In the genomic region with DNA sequence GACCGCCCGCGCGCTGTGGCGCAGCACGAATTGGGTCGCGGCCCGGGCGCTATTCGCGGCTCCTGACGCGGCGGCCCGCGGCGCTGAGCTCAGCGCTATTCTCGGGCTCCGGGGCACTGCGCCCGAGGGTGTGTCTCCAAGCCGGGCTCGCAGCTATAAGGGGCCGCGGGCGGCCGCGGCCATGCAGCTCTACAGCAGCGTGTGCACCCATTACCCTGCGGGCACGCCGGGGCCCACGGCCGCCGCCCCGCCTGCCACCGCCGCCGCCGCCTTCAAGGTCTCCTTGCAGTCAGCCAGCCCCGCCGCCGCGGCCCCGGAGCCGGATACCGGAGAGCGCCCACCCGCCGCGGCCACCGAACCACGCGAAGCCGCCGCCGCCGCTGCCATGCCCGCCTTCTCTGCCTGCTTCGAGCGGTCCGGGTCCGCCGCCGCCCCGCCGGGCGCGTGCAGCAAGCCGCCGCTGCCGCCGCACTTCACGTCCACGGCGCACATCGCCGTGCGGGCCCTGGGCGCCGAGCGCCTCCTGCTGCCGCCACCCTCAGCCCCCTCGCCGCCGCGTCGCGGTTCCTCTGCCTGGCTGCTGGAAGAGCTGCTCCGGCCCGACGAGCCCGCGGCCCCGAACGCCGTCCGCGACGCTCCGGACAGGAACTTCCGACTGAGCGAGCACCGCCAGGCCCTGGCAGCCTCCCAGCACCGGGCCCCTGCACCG, we compare ENCODE assay signal across 8 mouse cellular contexts. TPM values are rescaled to one million over a fixed set of nuclear protein-coding genes. Genes with fewer than 3 reads are reported as not detected.
DNase-seq lines count a peak whose midpoint lies in the region; ATAC-seq and TF ChIP-seq lines count a peak whose summit lies in the region.

No protein-coding gene starts in this region.

- TF ChIP-seq CTCF in hindbrain, postnatal 0 days (IDR thresholded peaks at IDR 0.05; ENCODE audit: low read depth): no peak

- under 1% methylated on average over 101 of the region's 108 CpGs for WGBS in hindbrain, postnatal 0 days

- H3K27ac ChIP-seq in hindbrain, postnatal 0 days: peak overlapping the region; percentile 85

- 0 out of 2 replicates have a peak, but pooled peaks cover 4% of the 10 kb centered on the region for H3K4me1 ChIP-seq in hindbrain, postnatal 0 days (ENCODE audit: insufficient read depth, low read length)
- H3K4me1 ChIP-seq in megakaryocyte, embryonic 14.5 days: peaks cover 22% of the 10 kb centered on the region

- peak overlapping the region; percentile 62 for H3K9ac ChIP-seq in hindbrain, postnatal 0 days (replicated peaks; ENCODE audit: low read length)

- intact Hi-C loops in left cerebral cortex, postnatal 14 days (cut with DNase I): loop anchor here (2.0 to 10.0 kb wide), 4 partner anchors 106 to 243 kb away; partner anchors contain the start of genes 4921504E06Rik and Ptf1a

- no peaks in the 10 kb centered on the region for H3K9me3 ChIP-seq in hindbrain, postnatal 0 days (ENCODE audit: low read length)
- H3K9me3 ChIP-seq in megakaryocyte, embryonic 14.5 days: peaks cover 10% of the 10 kb centered on the region

- peak overlapping the region; percentile 80 for H3K4me3 ChIP-seq in hindbrain, postnatal 0 days (ENCODE audit: low read length)
- H3K4me3 ChIP-seq in megakaryocyte, embryonic 14.5 days (replicated peaks): peak overlapping the region; percentile 97

- no peaks in the 10 kb centered on the region for H3K36me3 ChIP-seq in hindbrain, postnatal 0 days (ENCODE audit: insufficient read depth, low read length)
- no peaks in the 10 kb centered on the region for H3K36me3 ChIP-seq in megakaryocyte, embryonic 14.5 days (replicated peaks; ENCODE audit: low read length)

- ATAC-seq in hindbrain, postnatal 0 days: peak; percentile 86

- peak overlapping the region; percentile 67 for H3K4me2 ChIP-seq in hindbrain, postnatal 0 days (ENCODE audit: low read depth, low read length)

- peak; percentile 81 for DNase-seq in Muller cell, postnatal 12 days (ENCODE audit: inconsistent ontology term)
- DNase-seq in c-Kit-positive CD71-positive TER-119-positive erythroid progenitor cells, embryonic 14.5 days (ENCODE audit: low spot score): peak; percentile 13
- DNase-seq in frontal cortex, postnatal 36 days (ENCODE audit: low spot score in 2 of 2): peak; percentile 50 to 63
- peak; percentile 65 for DNase-seq in hindbrain, postnatal 0 days (ENCODE audit: low spot score)
- peak; percentile 57 to 59 for DNase-seq in left cerebral cortex, postnatal 14 days (ENCODE audit: low spot score in 2 of 2)
- DNase-seq in right cerebral cortex, postnatal 10 days (ENCODE audit: low spot score in 2 of 2): peak; percentile 69 to 73
- DNase-seq in urinary bladder, postnatal 14 days (ENCODE audit: low spot score): peak; percentile 54

- H3K27me3 ChIP-seq in hindbrain, postnatal 0 days (ENCODE audit: insufficient read depth, low read length): no peaks in the 10 kb centered on the region
- peaks cover 29% of the 10 kb centered on the region for H3K27me3 ChIP-seq in megakaryocyte, embryonic 14.5 days (replicated peaks)

RNA-seq across cellular contexts. Expression of gene Otud1, which starts 0.5 kb away (rescaled TPM):
- 7.9 and 12.9 TPM in 2 replicates for total RNA-seq in hindbrain, postnatal 0 days (2014; rRNA removed)
- 3.0 and 3.3 TPM in 2 replicates for polyA plus RNA-seq in hindbrain, postnatal 0 days (2015; fragmentation: Nextera tagmentation; extraction: Ambion mirVana)
- 10 to 100 TPM; 19.5 to 21.9 TPM for total RNA-seq in left cerebral cortex, postnatal 14 days (2021)
- 0.66 TPM in 1 of 2 replicates, not detected in the other for polyA plus RNA-seq in megakaryocyte, embryonic 14.5 days (2012; ENCODE audit: insufficient read depth, low replicate concordance)

Comparison
In these comparisons a context has a peak if more than half of its experiments do, and no peak if none do; other contexts are left out.
1. Peak in every context shown above with its lines: DNase-seq, ATAC-seq, H3K4me3 ChIP-seq and H3K27ac ChIP-seq.
2. DNase-seq: peak in every context shown above with its lines; median percentile 81 in Muller cell, postnatal 12 days; 71 in right cerebral cortex, postnatal 10 days; 65 in hindbrain, postnatal 0 days; 58 in left cerebral cortex, postnatal 14 days; 56 in frontal cortex, postnatal 36 days; 54 in urinary bladder, postnatal 14 days; 13 in c-Kit-positive CD71-positive TER-119-positive erythroid progenitor cells, embryonic 14.5 days.